Mouse (Mus musculus) embryo, embryonic 10.5 days (tissue): ENCODE measurements around the gene Slc48a1.

Experiments used
- DNase-seq: peaks from one replicate; pipeline ENCODE4 v3.0.0-alpha.2; 2015; ENCODE audit warnings: low spot score

The Slc48a1 gene

DNA sequence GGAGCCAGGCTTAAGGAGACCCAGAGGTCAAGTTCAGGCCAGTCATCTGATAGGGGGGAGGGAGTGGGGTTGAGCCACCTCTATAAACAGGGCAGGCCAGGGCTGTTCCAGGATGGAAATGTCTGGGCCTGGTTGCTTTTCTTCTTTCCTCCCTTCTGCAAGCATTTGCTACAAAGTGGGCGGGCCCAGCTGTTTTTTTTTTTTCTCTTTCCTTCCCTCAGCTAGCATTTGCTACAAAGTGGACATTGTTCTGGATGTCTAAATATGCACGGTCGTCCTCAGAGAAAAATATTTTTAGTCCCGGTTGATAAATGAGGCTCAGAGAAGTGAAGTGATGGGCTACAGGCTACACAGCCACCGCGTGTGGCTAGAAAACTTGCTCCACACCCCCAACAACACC, 23.8 kb upstream of the Slc48a1 start:
- DNase-seq = no peak

DNA sequence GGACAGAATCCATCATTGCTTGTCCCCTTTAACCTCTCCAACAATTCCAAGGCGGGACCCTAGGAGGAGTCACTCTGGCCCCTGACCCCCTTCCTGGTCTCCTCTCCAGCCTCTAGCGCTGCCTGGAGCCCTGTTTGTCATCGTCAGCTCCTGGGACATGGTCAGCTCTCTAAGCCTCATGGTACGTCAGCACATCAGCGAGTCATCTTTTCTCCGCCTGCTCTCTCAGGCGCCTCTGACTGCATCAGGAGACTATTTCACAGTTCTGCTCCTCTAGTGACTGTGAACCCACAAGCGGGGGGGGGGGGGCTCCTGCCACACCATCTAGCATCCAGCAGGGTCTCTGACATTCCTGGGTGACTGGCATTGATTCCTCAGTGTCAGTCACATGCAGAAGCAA, 23.0 kb upstream of the Slc48a1 start:
- no peak for DNase-seq

DNA sequence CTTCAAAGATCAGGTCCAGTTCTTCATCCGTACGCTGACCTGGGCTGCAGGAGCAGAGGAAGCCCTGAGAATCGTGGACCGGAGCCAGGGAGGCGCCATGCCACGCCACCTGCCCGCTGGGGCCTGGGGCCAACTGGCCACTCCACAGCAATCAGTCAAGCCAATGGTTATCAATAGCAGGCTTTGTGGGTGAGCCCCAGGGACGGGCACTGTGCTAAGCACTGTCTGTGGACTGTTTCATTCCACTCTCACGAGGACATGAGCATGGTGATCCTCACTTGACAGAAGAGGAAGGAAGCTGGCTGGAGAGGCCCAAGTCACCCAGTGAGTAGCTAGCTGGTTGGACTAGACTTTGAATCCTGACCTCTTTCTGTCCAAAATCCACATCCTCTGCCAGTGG, 18.3 kb upstream of the Slc48a1 start:
- DNase-seq = no peak

DNA sequence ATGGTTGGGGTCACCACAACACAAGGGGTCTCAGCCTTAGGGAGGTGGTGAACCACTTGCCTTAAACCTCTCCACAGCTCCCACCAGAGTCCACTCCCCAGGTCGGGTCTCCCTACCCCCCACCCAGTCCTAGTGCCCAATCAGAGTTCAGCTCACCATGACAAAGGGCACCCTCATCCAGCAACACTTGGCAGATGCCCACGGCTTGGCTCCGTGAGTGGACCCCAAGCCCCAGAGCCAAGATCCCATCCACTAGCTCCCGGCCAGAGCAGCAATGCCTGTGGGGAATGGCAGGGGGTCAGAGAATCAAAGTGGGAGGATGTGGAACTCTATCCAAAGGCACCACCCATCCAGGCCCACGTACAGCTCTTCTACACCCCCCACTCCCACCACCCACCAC, 17.4 kb upstream of the Slc48a1 start:
- no peak for DNase-seq

DNA sequence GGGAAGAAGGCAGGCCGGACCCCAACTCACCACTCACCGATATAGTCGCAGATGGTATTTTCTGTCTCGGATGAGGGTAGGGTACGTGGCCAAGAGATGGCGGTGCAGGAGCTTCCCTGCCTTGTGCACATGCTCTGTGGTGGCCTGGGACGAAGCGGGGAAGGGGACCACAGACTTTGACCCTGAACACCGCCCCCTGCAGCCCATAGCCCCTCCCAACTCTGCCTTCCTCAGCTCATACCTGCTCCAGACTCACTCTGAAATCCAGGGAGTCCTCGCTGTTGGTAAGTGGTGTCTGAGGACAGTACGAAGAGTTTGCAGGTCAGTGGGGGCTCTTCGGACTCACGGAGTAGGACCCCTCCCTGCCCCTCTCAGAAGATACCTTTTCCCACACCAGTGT, 16.9 kb upstream of the Slc48a1 start:
- no peak for DNase-seq

DNA sequence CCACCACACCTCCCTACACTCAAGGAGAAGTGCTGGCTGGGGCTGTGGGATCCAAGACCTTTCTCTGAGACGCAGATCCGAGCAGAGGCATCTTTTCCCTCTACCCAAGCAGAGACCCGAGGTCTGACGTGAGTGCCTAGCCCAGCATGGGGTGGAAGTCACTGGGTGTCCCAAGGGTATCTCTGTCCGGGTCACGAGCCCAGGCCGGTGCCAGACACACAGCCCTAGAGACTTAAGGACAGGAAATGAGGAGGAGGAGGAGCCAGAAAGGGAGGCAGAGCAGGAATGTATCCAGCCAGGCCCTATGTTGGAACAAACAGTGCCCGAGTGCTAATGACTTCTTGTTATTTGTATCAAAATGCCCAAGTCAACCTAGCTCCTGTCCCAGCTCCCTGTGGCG, 15.6 kb upstream of the Slc48a1 start:
- no peak for DNase-seq

DNA sequence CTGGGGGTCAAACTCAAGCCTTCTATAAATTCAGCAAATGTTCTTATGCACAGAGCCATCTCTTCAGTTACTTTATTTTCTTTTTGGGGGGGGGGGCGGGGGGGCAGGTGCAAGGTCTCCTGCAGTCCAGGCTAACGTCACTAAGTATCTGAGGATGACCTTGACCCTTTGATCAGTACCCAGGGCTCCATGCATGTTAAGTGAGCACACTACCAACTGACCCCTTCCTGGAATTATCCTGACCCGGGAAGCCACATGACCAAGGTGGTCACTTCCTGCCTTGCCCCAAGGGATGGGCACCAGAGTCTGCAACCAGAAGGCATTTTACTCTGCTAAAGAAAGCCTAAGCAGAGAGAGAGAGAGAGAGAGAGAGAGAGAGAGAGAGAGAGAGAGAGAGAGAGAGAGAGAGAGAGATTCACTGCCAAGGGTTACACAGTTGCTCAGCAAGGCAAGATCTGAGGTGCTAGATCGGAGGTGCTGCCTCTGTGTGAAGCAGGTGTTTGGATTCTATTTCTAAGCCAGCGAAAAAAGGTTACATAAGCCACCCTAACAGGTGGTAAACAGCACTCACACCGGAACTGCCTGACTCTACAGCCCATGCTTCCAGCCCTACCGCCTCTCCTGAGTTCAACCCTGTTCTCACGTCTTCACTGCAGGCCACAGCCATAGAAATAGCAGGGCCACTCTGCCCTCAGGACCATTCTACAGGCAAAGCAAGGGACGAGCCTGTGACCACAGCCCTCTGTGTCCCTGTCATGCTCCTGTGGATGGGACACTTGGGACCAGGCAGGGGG, 14.9 kb upstream of the Slc48a1 start:
- no peak for DNase-seq

DNA sequence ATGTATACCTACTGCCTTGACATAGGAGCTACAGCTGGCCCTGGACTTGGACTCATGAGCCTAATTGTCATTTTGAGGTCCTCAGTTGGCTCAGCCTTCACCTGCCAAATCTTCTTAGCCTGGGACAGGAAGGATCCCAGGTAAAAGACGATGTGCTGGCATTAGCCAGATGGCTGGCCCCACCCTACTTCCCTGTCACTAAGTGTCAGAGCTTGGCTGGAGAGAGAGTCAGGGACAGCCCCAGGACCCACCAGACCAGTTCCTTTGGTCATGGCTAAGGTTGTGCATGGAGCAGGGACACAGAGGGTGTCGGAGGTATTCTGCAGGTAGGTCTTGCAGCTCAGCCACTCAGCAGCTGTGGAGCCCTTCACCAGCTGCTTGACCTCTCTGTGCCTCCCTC, 13.8 kb upstream of the Slc48a1 start:
- no peak for DNase-seq

DNA sequence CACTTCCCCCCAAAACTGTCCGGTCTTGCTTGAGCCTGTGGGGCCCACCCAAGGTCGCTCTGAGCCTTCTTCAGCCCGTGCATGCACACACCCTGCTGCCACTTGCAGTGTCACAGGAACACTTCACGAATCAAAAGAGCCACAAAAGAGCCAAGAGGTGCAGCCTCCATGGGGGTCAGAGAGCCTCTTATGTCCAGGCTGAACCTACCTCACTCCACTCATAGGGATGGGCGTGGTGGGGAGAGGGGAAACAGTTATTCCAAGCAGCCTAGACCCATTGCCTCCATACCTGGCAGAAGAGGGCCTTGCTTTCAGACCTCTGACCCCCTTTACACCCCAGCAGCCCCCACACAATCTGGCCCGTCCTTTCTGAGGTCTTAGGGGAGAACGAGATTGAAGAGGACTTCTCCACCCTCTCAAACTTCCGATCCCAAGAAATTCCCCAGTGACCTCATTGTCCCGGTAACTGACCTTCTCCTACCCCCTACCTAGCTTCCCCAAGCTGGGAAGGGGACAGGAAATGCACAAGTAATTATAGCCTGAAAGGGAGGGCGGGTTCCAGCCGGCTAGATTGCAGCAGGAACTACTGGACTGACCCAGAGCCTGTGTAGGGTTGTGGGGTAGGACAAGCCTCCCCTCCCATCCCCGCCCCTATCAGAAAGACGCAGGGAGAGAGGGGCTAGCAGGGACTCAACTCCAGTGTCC, 13.1 kb upstream of the Slc48a1 start:
- DNase-seq = no peak

DNA sequence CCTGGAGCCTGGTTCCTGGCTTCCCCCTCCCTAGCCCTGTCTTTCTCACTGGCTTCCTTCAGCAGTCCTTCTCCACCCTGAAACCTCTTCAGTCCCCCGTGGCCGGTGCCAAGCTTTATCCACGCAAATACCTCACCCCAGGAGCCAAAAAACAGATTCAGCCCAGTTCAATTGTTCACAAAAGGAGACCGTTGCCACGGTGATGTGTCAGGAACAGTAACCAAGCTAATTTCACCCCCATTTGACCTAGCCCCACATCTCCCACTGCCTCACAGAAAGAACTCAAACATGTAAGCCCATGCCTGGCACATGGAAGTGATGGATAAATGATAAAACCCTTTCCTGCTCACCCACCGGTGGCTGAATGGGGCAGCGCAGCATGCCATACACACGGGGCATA, 12.1 kb upstream of the Slc48a1 start:
- peak; percentile 65 for DNase-seq

DNA sequence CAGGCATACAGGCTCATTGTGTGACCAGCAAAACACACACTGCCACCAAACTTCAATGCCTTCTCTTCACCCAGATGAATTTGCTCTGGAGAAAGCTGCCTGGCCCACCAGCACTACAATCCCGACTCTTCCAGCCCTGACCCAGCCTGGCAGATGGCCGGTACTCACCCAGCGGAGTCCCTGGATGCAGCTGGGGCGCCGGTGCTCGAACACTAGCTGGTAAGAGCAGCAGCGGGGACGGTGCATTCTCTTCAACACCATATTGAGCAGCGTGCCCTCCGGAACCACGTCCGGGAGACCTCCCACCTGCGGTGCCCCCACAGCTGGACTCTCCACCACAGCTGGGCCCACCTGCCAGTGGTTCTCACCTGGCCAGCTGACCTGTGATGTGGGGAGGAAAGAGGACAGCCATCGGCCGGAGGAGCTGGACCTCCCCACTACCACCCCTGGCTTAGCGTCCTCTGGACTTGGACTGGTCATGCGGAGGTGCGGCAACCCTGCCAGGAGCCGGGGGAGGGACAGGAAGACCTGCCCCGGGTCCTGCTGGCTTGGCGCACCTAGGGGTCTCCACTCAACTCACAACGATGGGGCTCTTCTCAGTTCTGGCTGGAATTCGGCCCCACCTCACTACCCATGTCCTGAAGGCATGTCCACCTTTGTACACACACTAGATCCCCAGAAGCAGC, 11.6 kb upstream of the Slc48a1 start:
- DNase-seq = no peak

DNA sequence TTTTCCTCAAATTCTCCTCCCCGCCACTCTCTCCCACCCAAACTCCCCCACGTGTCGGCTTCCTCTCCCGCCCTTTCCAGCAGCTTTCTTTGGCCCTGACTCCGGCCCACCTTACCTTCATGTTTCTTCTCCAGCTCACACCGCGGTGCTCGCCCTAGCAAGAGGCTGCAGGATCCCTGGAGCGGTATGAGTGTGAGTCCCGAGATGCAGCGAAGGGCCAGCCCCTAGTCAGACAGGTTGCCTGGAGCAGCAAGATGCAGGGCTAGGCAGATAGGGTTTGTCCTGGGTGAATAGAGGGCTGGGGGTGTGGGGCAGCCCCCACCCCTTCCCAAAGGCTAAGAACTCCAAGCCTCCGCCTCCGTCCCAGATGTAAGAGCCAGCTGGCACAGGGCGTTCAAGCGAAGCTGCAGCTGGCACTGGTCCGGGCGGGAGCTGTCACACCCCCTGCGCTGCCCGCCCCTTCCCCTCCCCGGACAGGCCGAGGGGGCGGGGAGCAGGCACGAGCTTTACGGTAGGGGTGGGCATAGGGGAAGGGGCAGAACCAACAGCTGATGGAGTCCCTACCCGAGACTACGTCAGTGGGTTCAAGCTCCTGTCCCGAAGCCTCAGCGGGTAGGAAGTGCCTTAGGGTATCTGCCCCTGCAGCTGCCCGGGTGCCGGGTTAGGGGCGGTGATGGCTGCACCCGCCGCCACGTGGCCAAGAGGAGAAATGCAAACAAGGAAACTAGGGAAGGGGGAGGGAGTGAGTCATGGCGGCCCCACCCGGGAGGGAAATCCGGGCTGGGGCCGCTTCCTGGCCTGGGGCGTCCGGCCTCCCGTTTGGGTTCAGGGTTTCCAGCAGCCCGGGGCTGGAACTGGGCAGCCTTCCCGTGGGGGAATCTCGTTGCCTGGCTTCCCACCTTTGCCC, 10.8 kb upstream of the Slc48a1 start, which contains the start of gene Rapgef3:
Rapgef3 (minus strand) TSS at position 693 of the 907 bp plus-strand sequence.
- peak; percentile 81 for DNase-seq

DNA sequence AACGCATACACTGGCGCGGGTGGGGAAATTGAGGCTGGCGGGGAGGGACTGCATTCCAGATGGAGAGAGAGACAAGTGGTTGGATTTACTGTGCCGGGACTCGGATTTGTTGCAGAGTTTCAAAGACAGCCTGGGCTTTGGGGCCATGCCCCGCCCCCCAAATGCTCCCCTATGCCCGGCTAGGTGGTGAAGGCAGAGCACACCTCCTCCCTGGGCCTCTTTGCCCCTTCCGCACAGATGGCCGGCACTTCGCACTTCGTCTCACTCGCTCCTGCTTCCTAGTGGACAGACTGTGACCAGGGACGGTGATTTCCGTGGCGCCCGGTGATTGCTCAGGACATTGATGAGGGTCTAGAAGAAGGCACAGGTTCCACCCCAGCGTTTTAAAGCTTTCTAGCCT, 10.1 kb upstream of the Slc48a1 start:
- DNase-seq = peak; percentile 61

DNA sequence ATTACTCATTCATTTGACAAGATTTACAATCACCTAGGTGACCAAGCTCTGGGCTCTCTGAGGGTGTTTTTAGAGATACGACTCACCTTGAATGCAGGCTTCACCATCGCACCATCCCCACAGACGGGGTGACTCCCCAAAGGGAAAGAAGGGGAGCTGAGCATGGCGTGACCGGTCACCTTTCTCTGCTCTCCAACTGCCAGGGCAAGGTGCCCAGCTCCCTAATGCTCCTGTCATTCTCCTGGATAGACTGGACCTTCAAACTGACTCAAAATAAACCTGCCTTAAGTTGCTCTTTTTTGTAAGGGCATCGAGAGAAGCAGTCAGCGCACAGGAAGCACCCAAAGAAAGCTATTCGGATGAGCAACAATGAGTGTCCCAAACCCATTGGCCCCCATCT, 8.0 kb upstream of the Slc48a1 start:
- DNase-seq = no peak

DNA sequence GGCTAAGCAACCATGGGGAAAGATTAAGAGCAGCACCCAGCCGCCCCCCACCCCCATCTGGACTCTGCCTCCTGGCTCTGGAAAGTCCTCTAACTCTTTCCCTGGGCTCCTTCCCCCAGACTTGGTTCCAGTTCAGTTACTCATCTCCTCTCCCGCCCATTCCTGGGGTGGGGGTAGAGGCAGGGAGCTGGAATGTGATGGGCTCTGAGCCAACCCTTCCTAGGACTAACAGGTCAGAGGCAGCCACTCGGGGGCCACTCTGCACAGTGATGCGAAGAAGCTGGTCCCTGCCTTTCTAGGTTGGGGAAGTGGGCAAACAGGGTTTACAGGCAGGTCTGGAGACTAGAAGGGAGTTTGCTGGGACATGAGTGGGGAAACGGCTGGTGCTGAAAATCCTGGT, 5.2 kb upstream of the Slc48a1 start:
- peak; percentile 53 for DNase-seq

DNA sequence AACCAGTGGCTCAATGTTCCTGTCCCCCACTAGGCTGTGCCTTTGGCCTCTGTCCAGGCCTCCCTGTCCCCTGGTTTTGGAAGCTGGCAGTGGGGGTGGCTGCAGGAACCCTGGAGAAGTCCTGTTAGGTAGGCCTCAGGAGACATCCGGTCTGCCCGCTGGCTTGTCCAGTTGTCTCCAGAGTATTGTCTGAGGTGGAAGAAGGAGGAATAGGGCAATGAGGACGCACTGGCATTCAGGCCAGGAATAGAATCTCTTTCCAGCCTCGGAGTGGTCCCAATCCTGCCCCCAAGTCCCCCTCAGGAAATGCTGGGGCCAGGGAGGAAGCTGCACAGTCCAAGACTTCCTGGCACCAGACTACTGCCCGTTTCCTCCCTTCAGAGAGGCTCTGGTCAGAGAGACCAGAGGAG, 4.4 kb upstream of the Slc48a1 start:
- DNase-seq = no peak

DNA sequence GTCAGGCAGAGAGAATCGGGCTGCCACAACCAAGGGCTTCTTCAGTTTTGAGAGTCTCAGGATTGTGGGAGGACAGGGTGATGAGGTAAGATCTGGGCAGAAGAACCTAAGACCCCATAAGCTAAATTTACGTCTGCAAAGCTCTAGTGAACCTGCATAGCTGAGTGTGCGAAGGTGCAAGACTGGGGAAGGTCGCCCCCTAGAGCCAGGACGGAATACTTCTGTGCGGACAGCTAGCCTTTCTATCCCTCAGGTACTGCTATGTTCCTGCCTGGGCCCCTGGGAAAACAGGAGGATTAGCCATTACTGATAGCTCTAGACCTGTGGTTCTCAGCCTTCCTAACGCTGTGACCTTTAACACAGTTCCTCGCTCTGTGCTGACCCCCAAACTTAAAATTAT, 1.8 kb upstream of the Slc48a1 start:
- DNase-seq = peak; percentile 81

DNA sequence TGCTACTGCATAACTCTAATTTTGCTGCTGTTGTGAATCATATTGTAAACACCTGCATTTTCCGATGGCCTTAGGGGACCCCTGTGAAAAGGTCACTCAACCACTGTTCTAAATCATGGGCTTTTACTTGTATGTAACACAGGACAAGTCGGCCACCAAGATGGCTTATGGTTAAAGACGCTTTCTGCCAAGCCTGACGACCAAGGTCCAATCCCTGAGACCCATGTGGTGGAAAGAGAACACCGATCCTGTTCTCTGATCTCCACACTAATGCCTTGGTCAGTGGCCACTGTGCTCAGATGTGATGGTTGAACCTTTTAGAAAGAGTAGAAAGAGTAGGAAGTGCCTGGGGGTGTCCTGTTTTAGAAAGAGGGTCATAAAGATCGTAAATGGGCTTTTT, 1.4 kb upstream of the Slc48a1 start:
- no peak for DNase-seq

DNA sequence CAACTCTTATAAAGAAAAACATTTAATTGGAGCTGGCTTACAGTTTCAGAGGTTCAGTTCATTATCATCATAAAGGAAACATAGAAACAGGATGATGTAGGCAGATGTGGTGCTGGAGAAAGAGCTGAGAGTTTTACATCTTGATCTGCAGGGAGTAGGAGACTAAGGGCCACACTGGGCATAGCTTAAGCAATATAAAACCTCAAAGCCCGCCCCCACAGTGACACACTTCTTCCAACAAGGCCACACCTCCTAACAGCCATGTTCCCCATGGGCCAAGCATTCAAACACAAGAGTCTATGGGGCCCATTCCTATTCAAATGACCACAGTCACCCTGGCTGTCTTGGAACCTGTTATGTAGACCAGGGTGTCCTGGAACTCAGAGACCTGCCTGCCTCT, 1.3 kb downstream of the Slc48a1 start:
- no peak for DNase-seq

DNA sequence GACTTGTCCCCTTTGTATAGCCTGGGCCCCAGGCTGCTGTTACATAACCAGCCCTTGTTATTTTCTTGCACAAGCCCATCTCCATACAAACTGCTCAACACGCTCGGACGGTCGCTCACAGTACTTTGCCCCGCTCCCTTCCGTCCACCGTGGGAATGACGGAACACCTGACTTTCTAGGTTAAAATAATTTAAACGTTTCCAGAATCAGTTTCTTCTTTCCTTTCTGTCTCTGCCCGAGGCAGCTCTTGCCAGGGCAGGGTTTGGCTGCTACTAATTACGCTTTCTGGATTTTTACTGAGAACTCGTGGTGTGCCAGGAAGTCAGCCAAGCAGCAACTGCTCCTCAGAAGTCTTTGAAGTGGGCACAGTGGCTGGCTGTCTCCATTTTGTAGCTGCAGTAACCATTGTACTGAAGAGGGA, 2.3 kb downstream of the Slc48a1 start:
- no peak for DNase-seq

DNA sequence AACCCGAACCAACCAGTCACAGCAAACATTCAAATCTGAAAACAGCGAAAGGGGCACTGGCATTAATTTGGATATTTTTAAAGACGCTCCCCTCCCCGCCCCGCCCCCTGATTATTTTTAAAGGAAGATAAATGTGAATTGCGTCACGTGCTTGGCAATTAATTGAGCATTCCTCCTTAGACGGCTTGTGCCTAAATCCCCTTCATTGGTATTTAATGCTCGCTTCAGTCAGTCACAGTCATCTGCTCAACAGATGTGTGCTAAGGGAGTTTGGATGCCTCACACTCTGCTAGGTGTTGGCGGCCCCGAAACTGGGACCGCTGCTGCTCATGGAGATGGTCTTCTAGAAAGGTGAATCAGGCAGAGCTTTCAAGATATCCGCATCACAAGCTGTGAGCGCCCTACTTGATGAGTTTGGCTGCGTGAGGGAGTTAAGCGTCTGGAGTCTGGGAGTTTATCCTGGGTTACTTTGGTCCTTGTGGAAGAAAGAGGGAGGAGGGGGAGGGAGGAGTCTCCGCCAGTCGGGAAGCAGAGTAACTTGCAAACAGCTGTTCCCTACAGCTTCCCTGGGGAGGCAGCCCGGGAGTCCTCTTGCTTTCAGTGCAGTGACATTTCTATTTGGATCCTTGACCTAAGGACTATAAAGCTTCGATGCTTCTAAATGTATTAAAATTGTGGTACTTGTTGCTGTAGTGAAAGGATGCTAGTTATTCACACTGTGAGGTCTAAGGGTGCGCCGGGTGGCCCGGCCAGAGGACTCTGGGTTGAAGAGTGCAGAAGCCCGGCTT, 3.8 kb downstream of the Slc48a1 start:
- DNase-seq = peak; percentile 72
